Mouse (Mus musculus): ENCODE results near the gene Uncx. TPM values are rescaled to one million over a fixed set of nuclear protein-coding genes. Genes with fewer than 3 reads are reported as not detected.

The Uncx gene
- polyA plus RNA-seq, 1 experiment: not detected

GRCm38 (mm10) chr5:139557531-139558467 is 14.5 kb downstream of the Uncx start:
- H3K27ac ChIP-seq (ENCODE audit: insufficient read depth, low read depth, low read length): no peak overlapping the region
- peaks cover 8% of the 10 kb centered on the region for H3K4me1 ChIP-seq (ENCODE audit: control insufficient read depth, insufficient read depth, low read length)
- no peak overlapping the region for H3K4me3 ChIP-seq (ENCODE audit: insufficient read depth, low read depth, low read length)
- 5% methylated on average over 43 of the region's 43 CpGs for WGBS
- TF ChIP-seq POLR2A (IDR thresholded peaks at IDR 0.05; ENCODE audit: insufficient read depth, low read depth, low read length) (no peak), CTCF (IDR thresholded peaks at IDR 0.05; ENCODE audit: insufficient read depth, low read depth, low read length) (no peak)

GRCm38 (mm10) chr5:139558468-139558804 is 15.1 kb downstream of the Uncx start:
- 3% methylated on average over 16 of the region's 16 CpGs for WGBS
- Histone ChIP-seq H3K27ac (ENCODE audit: insufficient read depth, low read depth, low read length) (no peak overlapping the region), H3K4me3 (ENCODE audit: insufficient read depth, low read depth, low read length) (no peak overlapping the region), H3K4me1 (ENCODE audit: control insufficient read depth, insufficient read depth, low read length) (peaks cover 8% of the 10 kb centered on the region)
- TF ChIP-seq POLR2A (IDR thresholded peaks at IDR 0.05; ENCODE audit: insufficient read depth, low read depth, low read length) (no peak), CTCF (IDR thresholded peaks at IDR 0.05; ENCODE audit: insufficient read depth, low read depth, low read length) (no peak)

GRCm38 (mm10) chr5:139558917-139559660 is 15.8 kb downstream of the Uncx start:
- no peak for TF ChIP-seq CTCF (IDR thresholded peaks at IDR 0.05; ENCODE audit: insufficient read depth, low read depth, low read length)
- no peak for TF ChIP-seq POLR2A (IDR thresholded peaks at IDR 0.05; ENCODE audit: insufficient read depth, low read depth, low read length)
- H3K4me1 ChIP-seq (ENCODE audit: control insufficient read depth, insufficient read depth, low read length): peaks cover 8% of the 10 kb centered on the region
- no peak overlapping the region for H3K4me3 ChIP-seq (ENCODE audit: insufficient read depth, low read depth, low read length)
- no peak overlapping the region for H3K27ac ChIP-seq (ENCODE audit: insufficient read depth, low read depth, low read length)
- WGBS: 26% methylated on average over 12 of the region's 12 CpGs

DNA sequence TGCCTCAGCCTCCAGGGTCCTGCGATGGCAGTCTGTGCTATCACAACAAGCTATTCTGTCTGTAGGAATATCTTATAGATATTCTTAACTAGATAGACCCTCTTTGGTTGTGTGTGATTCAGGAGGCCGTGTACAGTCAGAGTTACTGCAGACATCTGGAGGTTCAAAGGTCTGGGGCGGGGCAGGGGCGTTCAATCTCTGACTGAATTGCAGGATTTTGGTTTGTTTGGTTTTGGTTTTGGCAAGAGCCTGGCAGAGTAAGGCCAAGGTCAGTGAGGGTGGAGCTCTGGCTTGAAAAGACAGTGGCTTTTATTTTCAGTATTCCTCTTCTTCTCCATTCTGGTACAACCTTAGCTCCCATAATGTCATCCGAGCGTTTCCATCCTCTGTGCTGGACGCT is 16.5 kb downstream of the Uncx start:
- 73% methylated on average over 7 of the region's 7 CpGs for WGBS
- TF ChIP-seq CTCF (IDR thresholded peaks at IDR 0.05; ENCODE audit: insufficient read depth, low read depth, low read length): no peak
- no peak for TF ChIP-seq POLR2A (IDR thresholded peaks at IDR 0.05; ENCODE audit: insufficient read depth, low read depth, low read length)
- peaks cover 8% of the 10 kb centered on the region for H3K4me1 ChIP-seq (ENCODE audit: control insufficient read depth, insufficient read depth, low read length)
- no peak overlapping the region for H3K4me3 ChIP-seq (ENCODE audit: insufficient read depth, low read depth, low read length)
- H3K27ac ChIP-seq (ENCODE audit: insufficient read depth, low read depth, low read length): no peak overlapping the region

GRCm38 (mm10) chr5:139561363-139562001 is 18.2 kb downstream of the Uncx start:
- TF ChIP-seq CTCF (IDR thresholded peaks at IDR 0.05; ENCODE audit: insufficient read depth, low read depth, low read length) (no peak), POLR2A (IDR thresholded peaks at IDR 0.05; ENCODE audit: insufficient read depth, low read depth, low read length) (no peak)
- WGBS: 74% methylated on average over 4 of the region's 4 CpGs

GRCm38 (mm10) chr5:139564663-139565062 is 21.4 kb downstream of the Uncx start:
- WGBS: 61% methylated on average over 2 of the region's 2 CpGs
- H3K4me3 ChIP-seq (ENCODE audit: insufficient read depth, low read depth, low read length): no peak overlapping the region
- no peak for TF ChIP-seq POLR2A (IDR thresholded peaks at IDR 0.05; ENCODE audit: insufficient read depth, low read depth, low read length)
- no peak for TF ChIP-seq CTCF (IDR thresholded peaks at IDR 0.05; ENCODE audit: insufficient read depth, low read depth, low read length)

More at GRCm38 (mm10) chr5:139561363-139562001, 18.2 kb downstream of the Uncx start:
- Histone ChIP-seq H3K27ac (ENCODE audit: insufficient read depth, low read depth, low read length) (no peak overlapping the region), H3K4me1 (ENCODE audit: control insufficient read depth, insufficient read depth, low read length) (peaks cover 8% of the 10 kb centered on the region), H3K4me3 (ENCODE audit: insufficient read depth, low read depth, low read length) (no peak overlapping the region)

DNA sequence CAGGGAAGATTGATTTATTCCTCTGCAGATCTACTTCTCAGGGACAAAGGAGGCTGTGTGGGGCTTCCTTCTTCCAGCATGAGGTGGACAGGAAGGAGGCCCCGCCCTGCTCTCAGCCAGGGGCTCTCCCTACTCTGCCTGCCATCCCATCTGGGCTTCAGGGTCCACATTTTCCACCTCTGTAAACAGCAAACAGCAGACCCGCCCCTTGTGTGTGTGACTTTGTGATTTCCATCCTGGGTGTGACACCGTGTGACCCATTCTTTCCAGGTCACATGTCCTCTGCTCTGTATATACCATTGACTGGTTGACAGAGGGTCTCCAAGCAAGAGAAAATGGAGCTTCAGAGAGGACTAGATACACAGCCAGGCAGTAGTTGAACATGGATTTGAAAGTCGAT is 22.2 kb downstream of the Uncx start:
- TF ChIP-seq CTCF (IDR thresholded peaks at IDR 0.05; ENCODE audit: insufficient read depth, low read depth, low read length) (no peak), POLR2A (IDR thresholded peaks at IDR 0.05; ENCODE audit: insufficient read depth, low read depth, low read length) (no peak)
- Histone ChIP-seq H3K27ac (ENCODE audit: insufficient read depth, low read depth, low read length) (no peak overlapping the region), H3K4me3 (ENCODE audit: insufficient read depth, low read depth, low read length) (no peak overlapping the region), H3K4me1 (ENCODE audit: control insufficient read depth, insufficient read depth, low read length) (no peaks in the 10 kb centered on the region)
- WGBS: 73% methylated on average over 4 of the region's 4 CpGs

More at GRCm38 (mm10) chr5:139564663-139565062, 21.4 kb downstream of the Uncx start:
- Histone ChIP-seq H3K27ac (ENCODE audit: insufficient read depth, low read depth, low read length) (no peak overlapping the region), H3K4me1 (ENCODE audit: control insufficient read depth, insufficient read depth, low read length) (no peaks in the 10 kb centered on the region)

DNA sequence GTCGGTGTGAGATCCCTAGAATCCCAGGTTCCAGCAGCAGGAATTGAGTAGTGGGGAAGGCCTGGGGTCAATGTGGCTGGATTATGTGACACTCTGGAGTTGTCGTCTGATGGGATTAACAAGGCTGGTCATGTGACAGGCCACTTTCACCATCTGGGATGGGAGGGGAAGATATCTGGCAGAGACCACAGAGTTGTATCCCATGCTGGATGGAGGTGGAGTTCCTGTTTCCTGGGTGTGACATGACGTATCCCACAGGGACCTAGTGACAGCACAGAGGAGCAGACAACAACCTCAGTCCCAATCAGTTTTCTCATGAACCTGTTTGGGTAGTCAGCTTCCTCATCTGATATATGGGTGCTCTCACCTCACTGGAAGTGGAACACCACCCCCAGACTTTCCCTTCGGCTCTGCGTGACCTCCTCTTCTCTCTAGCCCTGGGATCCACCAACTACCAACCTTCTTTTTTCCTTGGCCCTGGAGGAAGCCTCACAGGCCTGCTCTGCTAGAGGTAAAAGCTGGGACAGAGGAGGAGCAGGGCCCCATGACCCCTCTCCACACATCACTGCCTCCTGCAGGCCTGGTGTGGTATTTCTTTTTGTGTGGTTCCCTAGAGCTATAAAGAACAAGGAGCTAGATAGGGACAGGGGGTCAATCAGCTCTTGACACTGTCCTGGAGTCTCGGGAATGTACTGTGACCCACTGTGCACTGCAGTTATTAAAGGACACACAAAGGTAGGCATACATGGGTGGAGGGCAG is 23.5 kb downstream of the Uncx start:
- H3K4me1 ChIP-seq (ENCODE audit: control insufficient read depth, insufficient read depth, low read length): no peaks in the 10 kb centered on the region
- TF ChIP-seq CTCF (IDR thresholded peaks at IDR 0.05; ENCODE audit: insufficient read depth, low read depth, low read length): no peak
- no peak for TF ChIP-seq POLR2A (IDR thresholded peaks at IDR 0.05; ENCODE audit: insufficient read depth, low read depth, low read length)
- no peak overlapping the region for H3K27ac ChIP-seq (ENCODE audit: insufficient read depth, low read depth, low read length)
- H3K4me3 ChIP-seq (ENCODE audit: insufficient read depth, low read depth, low read length): no peak overlapping the region
- 90% methylated on average over 6 of the region's 6 CpGs for WGBS
